Mouse (Mus musculus) layer of hippocampus, adult 2 months (tissue): ENCODE data around the gene Oaf. TPM values are rescaled to one million over a fixed set of nuclear protein-coding genes. Genes with fewer than 3 reads are reported as not detected.
A peak's percentile ranks its signal among the peaks of the same experiment; 100 is the strongest.

Source experiments
- DNase-seq, 2 experiments: peaks; one replicate each; pipeline ENCODE4 v3.0.0; 2022; ENCODE audit warnings: low spot score in 2 of 2
- H3K27ac ChIP-seq: fragments of 200-600 bp; 2 replicates; pipeline ENCODE4 v1.8.1; 2022
- H3K4me3 ChIP-seq: fragments of 200-600 bp; 2 replicates; pipeline ENCODE4 v1.8.1; 2022; ENCODE audit warnings: mild to moderate bottlenecking
- CTCF ChIP-seq: fragments of 200-600 bp; conservative IDR thresholded peaks from 2 replicates; pipeline ENCODE4 v1.8.1; 2022; ENCODE audit warnings: antibody characterized with exemption, mild to moderate bottlenecking, moderate library complexity
- total RNA-seq, 2 experiments: library from RNA; stranded (reverse); gene quantifications; 2 replicates each; pipeline ENCODE4 v1.2.3; 2021

The Oaf gene
- total RNA-seq, 2 experiments from 2014 or later = 18.6 to 19.5 TPM

- DNase-seq = no peak
- Histone ChIP-seq H3K27ac (no peak overlapping the region), H3K4me3 (no peak overlapping the region)
- no peak for TF ChIP-seq CTCF
Measured at GRCm38 (mm10) chr9:43194001-43194400, 45.7 kb downstream of the Oaf start.

GRCm38 (mm10) chr9:43191561-43191960 is 48.1 kb downstream of the Oaf start:
- Histone ChIP-seq H3K4me3 (no peak overlapping the region), H3K27ac (no peak overlapping the region)
- TF ChIP-seq CTCF = no peak
- no peak for DNase-seq

GRCm38 (mm10) chr9:43189021-43189356 is 50.7 kb downstream of the Oaf start:
- TF ChIP-seq CTCF = no peak
- no peak overlapping the region for H3K4me3 ChIP-seq
- no peak overlapping the region for H3K27ac ChIP-seq
- DNase-seq = no peak

GRCm38 (mm10) chr9:43188309-43189020 is 51.2 kb downstream of the Oaf start:
- no peak overlapping the region for H3K4me3 ChIP-seq
- no peak overlapping the region for H3K27ac ChIP-seq
- no peak for TF ChIP-seq CTCF
- DNase-seq = no peak

- DNase-seq = no peak
- Histone ChIP-seq H3K27ac (no peak overlapping the region), H3K4me3 (no peak overlapping the region)
- no peak for TF ChIP-seq CTCF
Measured at GRCm38 (mm10) chr9:43179614-43180013, 60.1 kb downstream of the Oaf start.

- DNase-seq = no peak
- no peak overlapping the region for H3K4me3 ChIP-seq
- H3K27ac ChIP-seq = no peak overlapping the region
- TF ChIP-seq CTCF = peak; percentile 34
Measured at GRCm38 (mm10) chr9:43178172-43178571, 61.5 kb downstream of the Oaf start.

Other genes with a start within 250 kb of the Oaf start
- 100 to 1,000 TPM; 146 to 162 TPM for gene Arhgef12, start 132.7 kb downstream of the Oaf start, total RNA-seq
- gene Tmem136, start 123.3 kb downstream of the Oaf start, total RNA-seq = 10 to 100 TPM; 23.5 to 25.5 TPM
- under 1 TPM; 0.22 to 0.33 TPM for gene Pou2f3, start 29.5 kb downstream of the Oaf start, total RNA-seq
- under 1 TPM; 0.32 to 0.44 TPM for gene Trim29, start 70.9 kb upstream of the Oaf start, total RNA-seq